Comparison of ENCODE assay signal across 20 mouse cellular contexts in genomic region chr1:60849816-60850215, GRCm38 (mm10). TPM values are rescaled to one million over a fixed set of nuclear protein-coding genes. Genes with fewer than 3 reads are reported as not detected.
"Had no signal": no experiment of that assay in that cellular context is flagged by ENCODE, and none has a peak within 500 bp of the region (broad histone marks: within the 10 kb centered on the region; RNA-seq: fewer than 3 reads in every experiment).

No protein-coding gene starts in this region.

- H3K27ac ChIP-seq: kidney, postnatal 0 days; limb, embryonic 12.5 days; limb, embryonic 15.5 days; liver, embryonic 14.5 days; macrophage had no signal

- H3K4me3 ChIP-seq: limb, embryonic 12.5 days; limb, embryonic 15.5 days had no signal

- H3K36me3 ChIP-seq: limb, embryonic 12.5 days; limb, embryonic 15.5 days had no signal

- H3K4me1 ChIP-seq: limb, embryonic 12.5 days; limb, embryonic 15.5 days had no signal

- H3K4me2 ChIP-seq: limb, embryonic 12.5 days; limb, embryonic 15.5 days; liver, embryonic 11.5 days; lung, embryonic 14.5 days had no signal

- H3K9ac ChIP-seq: limb, embryonic 12.5 days; limb, embryonic 15.5 days; liver, embryonic 14.5 days; liver, postnatal 0 days; lung, embryonic 14.5 days had no signal

- DNase-seq: kidney, adult 18-20 months; kidney, adult 9 months; kidney, postnatal 36 days; left cerebral cortex, postnatal 4 days; liver, postnatal 0 days; lung, embryonic 14.5 days; midbrain, embryonic 14.5 days; thymus, postnatal 25 days had no signal

- ATAC-seq: liver, postnatal 0 days; lung, postnatal 0 days had no signal

- H3K27me3 ChIP-seq: limb, embryonic 12.5 days; limb, embryonic 15.5 days had no signal

- H3K9me3 ChIP-seq: limb, embryonic 12.5 days; limb, embryonic 15.5 days had no signal

RNA-seq across cellular contexts. Expression of gene Ctla4, which starts 37.0 kb away (rescaled TPM):
- total RNA-seq: layer of hippocampus, postnatal 14 days; left cerebral cortex, postnatal 4 days; midbrain, postnatal 0 days had no signal
- polyA plus RNA-seq: kidney, postnatal 0 days; liver, embryonic 11.5 days; liver, embryonic 14.5 days; liver, postnatal 0 days; lung, embryonic 14.5 days; lung, postnatal 0 days; macrophage; midbrain, embryonic 14.5 days; midbrain, postnatal 0 days; neural tube, embryonic 11.5 days; neural tube, embryonic 14.5 days; stomach, embryonic 16.5 days had no signal
